Mouse (Mus musculus) G1E (cell line): ENCODE data around the gene Fstl4.

Source experiments
- CTCF ChIP-seq: IDR thresholded peaks from 2 replicates; pipeline ENCODE4 v1.5.1; 2012; ENCODE audit warnings: low read depth, low read length, inconsistent platforms, mixed read lengths
- GATA2 ChIP-seq: IDR thresholded peaks from 2 replicates; pipeline ENCODE4 v1.6.1; 2012; ENCODE audit warnings: low read depth, low read length, inconsistent platforms, borderline replicate concordance
- TAL1 ChIP-seq: conservative IDR thresholded peaks from 2 replicates; pipeline ENCODE4 v1.6.1; 2012; ENCODE audit warnings: low read depth, low read length, inconsistent platforms, mixed read lengths

GRCm38 (mm10) chr11:52740466-52740865 is 24.0 kb upstream of the Fstl4 start:
- TF ChIP-seq CTCF (no peak), TAL1 (no peak), GATA2 (no peak)
